ENCODE assay signal across 8 mouse cellular contexts in genomic region chr8:120520707-120521590, GRCm38 (mm10).
DNase-seq lines count a peak whose midpoint lies in the region; ATAC-seq and TF ChIP-seq lines count a peak whose summit lies in the region.

No protein-coding gene starts in this region.

- H3K9me3 ChIP-seq in ES-E14 (ENCODE audit: control insufficient read depth, insufficient read depth, low read depth, low read length) = no peaks in the 10 kb centered on the region
- no peaks in the 10 kb centered on the region for H3K9me3 ChIP-seq in forebrain, embryonic 13.5 days (replicated peaks)
- H3K9me3 ChIP-seq in intestine, embryonic 15.5 days = no peaks in the 10 kb centered on the region
- no peaks in the 10 kb centered on the region for H3K9me3 ChIP-seq in midbrain, embryonic 15.5 days

- H3K9ac ChIP-seq in ES-E14 (ENCODE audit: insufficient read depth, low read depth, low read length, poor library complexity, severe bottlenecking) = peak overlapping the region; percentile 56
- H3K9ac ChIP-seq in forebrain, embryonic 13.5 days = peak overlapping the region; percentile 59
- no peak overlapping the region; the same call in 1 of the 2 replicates for H3K9ac ChIP-seq in intestine, embryonic 15.5 days
- H3K9ac ChIP-seq in midbrain, embryonic 15.5 days = peak overlapping the region; percentile 14; the same call in 1 of the 2 replicates

- no peak overlapping the region for H3K27ac ChIP-seq in ES-E14 (ENCODE audit: insufficient read depth, low read depth, low read length, poor library complexity, severe bottlenecking)
- peak overlapping the region; percentile 94 for H3K27ac ChIP-seq in forebrain, embryonic 13.5 days
- H3K27ac ChIP-seq in intestine, embryonic 15.5 days = peak overlapping the region; percentile 70
- peak overlapping the region; percentile 72 for H3K27ac ChIP-seq in midbrain, embryonic 15.5 days

- no peak for DNase-seq in ES-E14 (ENCODE audit: low read depth, low spot score)
- peak; percentile 43 for DNase-seq in adipocyte (ENCODE audit: low spot score)
- DNase-seq in thymus, postnatal 4 days = no peak
- DNase-seq in spleen, postnatal 36 days (ENCODE audit: low spot score in 2 of 2) = no peak
- no peak for DNase-seq in ovary, postnatal 10 days (ENCODE audit: low spot score)

- H3K4me1 ChIP-seq in ES-E14 (ENCODE audit: control insufficient read depth in 2 of 2, insufficient read depth in 2 of 2, low read length in 2 of 2, poor library complexity in 1 of 2) = peaks cover 29 to 55% of the 10 kb centered on the region in 2 experiments
- H3K4me1 ChIP-seq in forebrain, embryonic 13.5 days = peaks cover 100% of the 10 kb centered on the region
- H3K4me1 ChIP-seq in intestine, embryonic 15.5 days (replicated peaks) = peaks cover 77% of the 10 kb centered on the region
- peaks cover 91% of the 10 kb centered on the region for H3K4me1 ChIP-seq in midbrain, embryonic 15.5 days

- WGBS in forebrain, embryonic 13.5 days = 3% methylated on average over 20 of the region's 20 CpGs
- 31% methylated on average over 20 of the region's 20 CpGs for WGBS in intestine, embryonic 15.5 days
- 6% methylated on average over 19 of the region's 20 CpGs for WGBS in midbrain, embryonic 15.5 days

- peak overlapping the region; percentile 22 to 31; a peak in 3 of 4 replicates for H3K4me3 ChIP-seq in ES-E14 (ENCODE audit: insufficient read depth in 1 of 2, low read depth in 1 of 2, low read length in 2 of 2, poor library complexity in 1 of 2, severe bottlenecking in 1 of 2)
- H3K4me3 ChIP-seq in forebrain, embryonic 13.5 days = 0 out of 2 replicates have a peak overlapping the region, but pooled peaks have one; percentile 3
- H3K4me3 ChIP-seq in intestine, embryonic 15.5 days (replicated peaks) = no peak overlapping the region
- H3K4me3 ChIP-seq in midbrain, embryonic 15.5 days = no peak overlapping the region

- H3K27me3 ChIP-seq in forebrain, embryonic 13.5 days = no peaks in the 10 kb centered on the region
- H3K27me3 ChIP-seq in intestine, embryonic 15.5 days (replicated peaks) = no peaks in the 10 kb centered on the region
- no peaks in the 10 kb centered on the region for H3K27me3 ChIP-seq in midbrain, embryonic 15.5 days (replicated peaks)

- peak; percentile 88 for ATAC-seq in forebrain, embryonic 13.5 days
- ATAC-seq in intestine, embryonic 15.5 days = peak; percentile 56
- peak; percentile 79 for ATAC-seq in midbrain, embryonic 15.5 days (replicated peaks)

- in situ Hi-C loops in ES-E14 (cut with MboI; ENCODE audit: low sequenced_read_pairs in 2 of 2, unreplicated experiment in 2 of 2) = loop anchor here in 1 of 2 experiments (10.0 kb wide), 1 partner anchor 116 kb away; no protein-coding TSS in a partner anchor

- H3K4me2 ChIP-seq in forebrain, embryonic 13.5 days = peak overlapping the region; percentile 45
- H3K4me2 ChIP-seq in intestine, embryonic 15.5 days (replicated peaks) = peak overlapping the region; percentile 6; the same call in 1 of the 2 replicates
- peak overlapping the region; percentile 27 for H3K4me2 ChIP-seq in midbrain, embryonic 15.5 days

- H3K36me3 ChIP-seq in ES-E14 (ENCODE audit: control insufficient read depth, insufficient read depth, low read length, poor library complexity, severe bottlenecking) = no peaks in the 10 kb centered on the region
- no peaks in the 10 kb centered on the region for H3K36me3 ChIP-seq in forebrain, embryonic 13.5 days (ENCODE audit: poor library complexity, severe bottlenecking)
- H3K36me3 ChIP-seq in intestine, embryonic 15.5 days = no peaks in the 10 kb centered on the region
- no peaks in the 10 kb centered on the region for H3K36me3 ChIP-seq in midbrain, embryonic 15.5 days (replicated peaks)

TF ChIP-seq in ES-E14, 5 proteins besides CTCF, POLR2A, EP300 and RAD21:
- no peak for TF ChIP-seq CHD2 (IDR thresholded peaks at IDR 0.05; ENCODE audit: low read depth, low read length)
- TF ChIP-seq MAFK (IDR thresholded peaks at IDR 0.05; ENCODE audit: insufficient read depth, low read depth, low read length) = no peak
- TF ChIP-seq ZC3H11A (IDR thresholded peaks at IDR 0.05; ENCODE audit: borderline replicate concordance, low read depth, low read length) = no peak
- no peak for TF ChIP-seq HCFC1 (IDR thresholded peaks at IDR 0.05; ENCODE audit: borderline replicate concordance, insufficient read depth, low read length)

Comparison
In these comparisons a context has a peak if more than half of its experiments do, and no peak if none do; other contexts are left out.
1. H3K4me3 ChIP-seq: peak in ES-E14 (2 of 2) and forebrain, embryonic 13.5 days (single experiment); none in intestine, embryonic 15.5 days (single experiment) and midbrain, embryonic 15.5 days (single experiment).
2. Peak in every context shown above with its lines, with median percentiles within 50 percentile points of each other: ATAC-seq and H3K4me2 ChIP-seq.